Mouse (Mus musculus) liver, postnatal 0 days (tissue): ENCODE measurements around the gene Ppil4. TPM values are rescaled to one million over a fixed set of nuclear protein-coding genes. Genes with fewer than 3 reads are reported as not detected.

ENCODE experiments used
- ATAC-seq: fragments of 200-750 bp; cut with Nextera tagmentation; 2 replicates; pipeline ENCODE4 v1.8.0; 2017; ENCODE audit warnings: mild to moderate bottlenecking, moderate library complexity
- DNase-seq: peaks from one replicate; pipeline ENCODE4 v3.0.0-alpha.2; 2016
- H3K27ac ChIP-seq: fragments of 300-500 bp; sonication (generic); 2 replicates; pipeline ENCODE4 v1.5.1; 2014; ENCODE audit warnings: antibody characterized with exemption, moderate library complexity, mild to moderate bottlenecking, low read depth
- H3K27me3 ChIP-seq: fragments of 300-500 bp; sonication (generic); 2 replicates; pipeline ENCODE4 v1.6.1; 2014; ENCODE audit warnings: low read length, control low read depth, mixed read lengths; ENCODE audit not compliant: insufficient read depth
- H3K36me3 ChIP-seq: fragments of 300-500 bp; sonication (generic); replicated peaks from 2 replicates; pipeline ENCODE4 v1.6.1; 2014; ENCODE audit warnings: mild to moderate bottlenecking, control low read depth, low read length, moderate library complexity, mixed read lengths; ENCODE audit not compliant: insufficient read depth
- H3K4me1 ChIP-seq: fragments of 300-500 bp; sonication (generic); 2 replicates; pipeline ENCODE4 v1.6.1; 2014; ENCODE audit warnings: antibody characterized with exemption, mild to moderate bottlenecking, control low read depth; ENCODE audit not compliant: insufficient read depth
- H3K4me2 ChIP-seq: fragments of 300-500 bp; sonication (generic); 2 replicates; pipeline ENCODE4 v1.6.1; 2014; ENCODE audit warnings: low read depth, mild to moderate bottlenecking, low read length, moderate library complexity, mixed read lengths
- H3K4me3 ChIP-seq: fragments of 300-500 bp; sonication (generic); 2 replicates; pipeline ENCODE4 v1.5.1; 2014; ENCODE audit warnings: low read depth, low read length
- H3K9ac ChIP-seq: fragments of 300-500 bp; sonication (generic); replicated peaks from 2 replicates; pipeline ENCODE4 v1.6.1; 2014; ENCODE audit warnings: mild to moderate bottlenecking, moderate library complexity
- H3K9me3 ChIP-seq: fragments of 300-500 bp; sonication (generic); 2 replicates; pipeline ENCODE4 v1.6.1; 2016; ENCODE audit warnings: mild to moderate bottlenecking, control low read depth, low read length, mixed read lengths
- CTCF ChIP-seq: sonication (generic); IDR thresholded peaks from 2 replicates; pipeline ENCODE4 v1.5.1; 2016; ENCODE audit warnings: antibody characterized with exemption, low read depth
- EP300 ChIP-seq: IDR thresholded peaks from 2 replicates; pipeline ENCODE4 v1.6.1; 2016; ENCODE audit warnings: antibody characterized with exemption, low read depth, mild to moderate bottlenecking
- WGBS: fragments of 180-500 bp; shearing (Covaris S2); extraction: QIAGEN DNeasy Blood & Tissue Kit; methylation state at CpG from one replicate; pipeline ENCODE4 v1.1.7; 2014; ENCODE audit not compliant: insufficient replicate concordance; 5-methylcytosine and 5-hydroxymethylcytosine counted together
- polyA plus RNA-seq: library from polyadenylated mRNA; unstranded; fragments of >200 nt; fragmentation: Nextera tagmentation; extraction: Ambion mirVana; gene quantifications from 2 replicates; pipeline ENCODE4 v1.2.1, GENCODE M21; 2015

Gene Ppil4
- polyA plus RNA-seq, 1 experiment from 2014 or later = 14.2 TPM

DNA sequence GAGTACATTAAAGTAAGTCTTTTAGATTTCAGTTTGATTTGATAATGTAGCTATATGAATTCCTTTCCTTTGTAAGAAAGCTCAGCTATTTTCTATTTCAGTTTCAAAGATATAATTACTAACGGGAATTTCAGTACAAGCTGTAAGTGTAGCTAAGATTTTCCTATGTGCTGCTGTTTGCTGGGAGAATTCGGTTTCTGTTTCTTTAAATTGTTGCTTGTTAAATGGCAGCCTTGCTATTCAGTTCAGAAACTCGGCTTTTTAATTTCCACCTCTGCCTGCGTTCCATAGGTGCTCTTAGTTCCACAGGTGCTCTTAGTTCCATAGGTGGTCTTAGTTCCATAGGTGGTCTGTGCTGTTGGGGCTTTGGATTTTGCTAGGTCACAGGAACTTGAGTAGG, 26.5 kb downstream of the Ppil4 start:
- H3K27ac ChIP-seq = no peak overlapping the region
- peaks cover 58% of the 10 kb centered on the region for H3K36me3 ChIP-seq
- no peaks in the 10 kb centered on the region for H3K27me3 ChIP-seq
- H3K9ac ChIP-seq = no peak overlapping the region
- H3K4me1 ChIP-seq = no peaks in the 10 kb centered on the region
- ATAC-seq (no peak), DNase-seq (no peak)
- 88% methylated on average over 4 of the region's 4 CpGs for WGBS
- H3K9me3 ChIP-seq = no peaks in the 10 kb centered on the region
- H3K4me2 ChIP-seq = no peak overlapping the region
- TF ChIP-seq CTCF (no peak), EP300 (no peak)
- no peak overlapping the region for H3K4me3 ChIP-seq

DNA sequence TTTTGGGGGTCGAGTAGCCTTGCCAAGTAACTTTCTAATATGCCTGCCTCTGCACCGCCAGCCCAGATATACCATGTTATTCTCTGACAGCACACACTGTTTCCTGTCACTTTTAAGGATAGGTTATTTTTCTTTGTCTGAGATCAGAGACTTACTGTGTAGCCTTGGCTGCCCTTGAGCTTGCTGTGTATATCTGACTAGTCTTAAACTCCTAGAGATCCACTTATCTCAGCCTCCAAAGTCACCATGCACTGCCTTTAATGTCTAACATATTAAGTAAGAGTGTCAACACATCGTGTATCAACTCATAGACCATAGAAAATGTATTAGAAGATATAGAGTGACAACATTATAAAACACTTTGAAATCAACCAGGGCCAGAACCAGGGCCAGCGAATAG, 26.9 kb downstream of the Ppil4 start:
- H3K4me1 ChIP-seq = no peaks in the 10 kb centered on the region
- TF ChIP-seq EP300 = no peak
- no peak for TF ChIP-seq CTCF
- no peak overlapping the region for H3K9ac ChIP-seq
- no peaks in the 10 kb centered on the region for H3K27me3 ChIP-seq
- 88% methylated on average over 4 of the region's 4 CpGs for WGBS
- H3K4me2 ChIP-seq = no peak overlapping the region
- H3K9me3 ChIP-seq = no peaks in the 10 kb centered on the region
- H3K27ac ChIP-seq = no peak overlapping the region
- no peak overlapping the region for H3K4me3 ChIP-seq
- ATAC-seq (no peak), DNase-seq (no peak)
- H3K36me3 ChIP-seq = peaks cover 54% of the 10 kb centered on the region

DNA sequence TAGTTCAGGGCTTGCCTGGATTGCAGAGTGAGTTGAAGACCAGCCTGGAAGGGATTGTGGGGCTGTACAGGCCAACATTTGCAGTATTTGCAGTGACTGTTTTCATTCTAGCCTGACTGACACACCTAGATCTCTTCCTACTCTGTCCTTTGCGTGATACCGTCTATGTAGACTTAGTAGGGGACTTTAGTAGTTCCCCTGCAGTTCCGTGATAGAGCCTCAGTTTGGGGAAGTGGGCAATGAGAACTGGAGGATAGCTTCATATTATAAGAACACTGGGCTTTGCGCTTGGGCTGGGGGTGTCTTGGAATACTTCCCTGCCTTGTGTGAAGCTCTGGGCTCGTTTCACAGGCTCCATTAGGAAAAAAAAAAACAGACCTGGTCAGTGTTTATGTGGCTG, 27.5 kb downstream of the Ppil4 start:
- 78% methylated on average over 5 of the region's 5 CpGs for WGBS
- peaks cover 55% of the 10 kb centered on the region for H3K36me3 ChIP-seq
- no peak for DNase-seq

DNA sequence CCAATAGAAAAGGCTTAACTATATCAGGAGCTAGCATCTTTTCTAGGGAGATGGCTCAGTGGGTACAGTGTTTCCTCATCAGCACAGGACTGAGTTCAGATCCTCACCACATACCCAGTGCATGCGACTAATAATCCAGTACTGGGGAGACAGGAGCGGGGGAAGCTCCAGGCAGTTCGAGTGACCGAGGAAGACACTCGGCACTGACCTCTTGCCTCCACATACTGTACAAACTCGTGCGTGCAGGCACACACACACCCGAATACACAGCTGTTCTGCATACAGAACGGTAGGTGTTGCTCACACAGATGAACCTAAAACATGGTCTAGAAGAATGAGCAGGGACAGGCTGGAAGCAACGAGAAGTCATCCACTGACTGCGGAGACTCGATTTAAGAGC, 29.3 kb downstream of the Ppil4 start:
- no peak overlapping the region for H3K4me2 ChIP-seq
- H3K4me3 ChIP-seq = no peak overlapping the region
- ATAC-seq = no peak
- no peaks in the 10 kb centered on the region for H3K9me3 ChIP-seq
- H3K27ac ChIP-seq = no peak overlapping the region
- H3K36me3 ChIP-seq = peaks cover 42% of the 10 kb centered on the region
- H3K4me1 ChIP-seq = no peaks in the 10 kb centered on the region
- TF ChIP-seq CTCF = no peak
- no peak for TF ChIP-seq EP300
- H3K27me3 ChIP-seq = no peaks in the 10 kb centered on the region
- no peak for DNase-seq
- no peak overlapping the region for H3K9ac ChIP-seq
- 93% methylated on average over 12 of the region's 12 CpGs for WGBS

More for the DNA sequence above, 27.5 kb downstream of the Ppil4 start:
- Histone ChIP-seq H3K4me1 (no peaks in the 10 kb centered on the region), H3K27me3 (no peaks in the 10 kb centered on the region), H3K4me2 (no peak overlapping the region), H3K27ac (no peak overlapping the region), H3K4me3 (no peak overlapping the region), H3K9me3 (no peaks in the 10 kb centered on the region), H3K9ac (no peak overlapping the region)
- no peak for ATAC-seq
- TF ChIP-seq CTCF (no peak), EP300 (no peak)

- H3K4me2 ChIP-seq = no peak overlapping the region
- no peak overlapping the region for H3K4me3 ChIP-seq
- DNase-seq (no peak), ATAC-seq (no peak)
- H3K27ac ChIP-seq = no peak overlapping the region
- H3K9ac ChIP-seq = no peak overlapping the region
- H3K27me3 ChIP-seq = no peaks in the 10 kb centered on the region
- 85% methylated on average over 9 of the region's 9 CpGs for WGBS
- peaks cover 28% of the 10 kb centered on the region for H3K36me3 ChIP-seq
- H3K9me3 ChIP-seq = no peaks in the 10 kb centered on the region
- no peak for TF ChIP-seq EP300
- no peak for TF ChIP-seq CTCF
- H3K4me1 ChIP-seq = no peaks in the 10 kb centered on the region
These were observed 32.1 kb downstream of the Ppil4 start for GRCm38 (mm10) chr10:7824663-7825280.

DNA sequence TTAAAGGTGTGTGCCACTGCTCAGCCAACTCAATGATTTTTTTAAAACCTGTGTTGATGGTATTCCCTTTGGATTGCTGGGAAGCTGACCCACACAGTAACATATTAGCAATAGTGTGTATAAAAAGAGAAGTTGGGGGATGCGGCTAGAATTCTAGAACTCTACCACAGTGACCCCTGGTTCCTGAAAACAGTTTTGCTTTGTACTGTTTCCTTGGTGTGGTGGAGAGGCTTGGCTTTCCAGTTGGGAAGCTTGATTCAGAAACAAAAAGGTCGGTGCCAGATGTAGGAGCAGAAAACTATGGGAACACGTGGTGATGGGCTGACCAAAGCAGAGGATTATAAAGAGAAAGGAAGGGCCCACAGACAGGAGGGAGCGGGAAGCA, 32.6 kb downstream of the Ppil4 start:
- Histone ChIP-seq H3K36me3 (peaks cover 28% of the 10 kb centered on the region), H3K9ac (no peak overlapping the region), H3K27me3 (no peaks in the 10 kb centered on the region), H3K4me3 (no peak overlapping the region), H3K4me2 (no peak overlapping the region), H3K27ac (no peak overlapping the region), H3K4me1 (no peaks in the 10 kb centered on the region), H3K9me3 (no peaks in the 10 kb centered on the region)
- DNase-seq (no peak), ATAC-seq (no peak)
- TF ChIP-seq CTCF = no peak
- no peak for TF ChIP-seq EP300
- WGBS = 85% methylated on average over 4 of the region's 4 CpGs

DNA sequence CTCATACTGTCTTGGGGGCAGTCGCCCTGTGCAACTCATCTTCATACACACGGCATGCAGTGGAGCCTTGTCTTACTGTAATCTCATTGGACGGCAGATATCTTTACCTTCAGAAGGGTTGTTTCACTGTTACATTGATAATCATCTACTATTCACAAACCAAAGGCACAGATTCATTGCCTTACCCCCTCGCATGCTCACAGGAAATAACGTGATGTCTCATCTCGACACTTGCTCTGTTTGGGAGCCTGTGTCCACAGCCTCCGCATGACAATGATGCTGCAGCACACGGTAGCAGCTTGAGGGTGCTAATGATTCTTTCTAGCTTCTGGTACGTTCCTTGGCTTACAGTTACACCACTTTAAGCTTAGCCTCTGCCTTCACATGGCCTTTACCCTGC, 33.4 kb downstream of the Ppil4 start:
- no peak overlapping the region for H3K4me3 ChIP-seq
- ATAC-seq (no peak), DNase-seq (no peak)
- WGBS = 84% methylated on average over 9 of the region's 9 CpGs
- no peaks in the 10 kb centered on the region for H3K27me3 ChIP-seq
- TF ChIP-seq EP300 (no peak), CTCF (no peak)
- no peaks in the 10 kb centered on the region for H3K4me1 ChIP-seq
- peaks cover 23% of the 10 kb centered on the region for H3K36me3 ChIP-seq
- H3K27ac ChIP-seq = no peak overlapping the region
- H3K9me3 ChIP-seq = no peaks in the 10 kb centered on the region
- H3K9ac ChIP-seq = no peak overlapping the region
- no peak overlapping the region for H3K4me2 ChIP-seq
